Mouse (Mus musculus) embryonic facial prominence, embryonic 12.5 days (tissue): ENCODE data around the gene 2010300C02Rik. TPM values are rescaled to one million over a fixed set of nuclear protein-coding genes. Genes with fewer than 3 reads are reported as not detected.

Source experiments
- ATAC-seq: fragments of 200-750 bp; cut with Nextera tagmentation; 2 replicates; pipeline ENCODE4 v1.8.0; 2017; ENCODE audit not compliant: insufficient number of reproducible peaks, insufficient read depth, low FRiP score, low TSS enrichment
- H3K27ac ChIP-seq: fragments of 300-500 bp; sonication (generic); 2 replicates; pipeline ENCODE4 v1.5.1; 2016; ENCODE audit warnings: mild to moderate bottlenecking
- H3K27me3 ChIP-seq: fragments of 300-500 bp; sonication (generic); 2 replicates; pipeline ENCODE4 v1.6.1; 2016; ENCODE audit warnings: mild to moderate bottlenecking, moderate library complexity
- H3K36me3 ChIP-seq: fragments of 300-500 bp; sonication (generic); 2 replicates; pipeline ENCODE4 v1.6.1; 2016; ENCODE audit warnings: mild to moderate bottlenecking
- H3K4me1 ChIP-seq: fragments of 300-500 bp; sonication (generic); 2 replicates; pipeline ENCODE4 v1.6.1; 2016
- H3K4me2 ChIP-seq: fragments of 300-500 bp; sonication (generic); replicated peaks from 2 replicates; pipeline ENCODE4 v1.6.1; 2016; ENCODE audit warnings: mild to moderate bottlenecking, moderate library complexity
- H3K4me3 ChIP-seq: fragments of 300-500 bp; sonication (generic); 2 replicates; pipeline ENCODE4 v1.5.1; 2016; ENCODE audit warnings: mild to moderate bottlenecking
- H3K9ac ChIP-seq: fragments of 300-500 bp; sonication (generic); 2 replicates; pipeline ENCODE4 v1.6.1; 2016; ENCODE audit warnings: mild to moderate bottlenecking, moderate library complexity
- H3K9me3 ChIP-seq: fragments of 300-500 bp; sonication (generic); 2 replicates; pipeline ENCODE4 v1.6.1; 2016; ENCODE audit warnings: mild to moderate bottlenecking, moderate library complexity
- WGBS: fragments of 180-500 bp; shearing (Covaris S2); methylation state at CpG from one replicate; pipeline ENCODE4 v1.1.7; 2016; 5-methylcytosine and 5-hydroxymethylcytosine counted together
- polyA plus RNA-seq: library from polyadenylated mRNA; unstranded; fragments of >200 nt; fragmentation: Nextera tagmentation; extraction: Ambion mirVana; gene quantifications from 2 replicates; pipeline ENCODE4 v1.2.1, GENCODE M21; 2016

2010300C02Rik gene
- polyA plus RNA-seq, 1 experiment from 2014 or later = 2.0 TPM

DNA sequence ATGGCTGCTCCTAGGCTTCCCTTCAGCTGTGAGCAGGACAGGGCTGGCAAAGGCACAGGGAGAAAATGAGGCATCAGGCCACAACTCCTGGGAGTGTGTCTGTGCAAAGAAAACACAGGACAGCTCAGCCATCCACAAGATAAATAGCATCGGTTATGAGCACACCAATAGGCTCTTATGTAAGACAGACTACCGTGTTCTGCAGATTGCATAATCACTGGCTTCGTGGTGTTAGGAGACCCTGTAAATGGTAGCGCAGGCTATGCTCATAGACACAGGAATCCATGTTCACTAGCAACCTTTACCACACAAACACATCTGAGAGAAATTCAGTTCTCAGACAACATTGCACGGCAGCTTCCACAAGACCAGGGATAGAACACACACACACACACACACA lies 56.3 kb downstream of the 2010300C02Rik start:
- Histone ChIP-seq H3K4me3 (no peak overlapping the region), H3K27me3 (no peaks in the 10 kb centered on the region), H3K9me3 (no peaks in the 10 kb centered on the region), H3K4me2 (no peak overlapping the region), H3K27ac (no peak overlapping the region), H3K4me1 (no peaks in the 10 kb centered on the region), H3K9ac (no peak overlapping the region), H3K36me3 (no peaks in the 10 kb centered on the region)
- no peak for ATAC-seq
- WGBS = 88% methylated on average over 5 of the region's 5 CpGs

DNA sequence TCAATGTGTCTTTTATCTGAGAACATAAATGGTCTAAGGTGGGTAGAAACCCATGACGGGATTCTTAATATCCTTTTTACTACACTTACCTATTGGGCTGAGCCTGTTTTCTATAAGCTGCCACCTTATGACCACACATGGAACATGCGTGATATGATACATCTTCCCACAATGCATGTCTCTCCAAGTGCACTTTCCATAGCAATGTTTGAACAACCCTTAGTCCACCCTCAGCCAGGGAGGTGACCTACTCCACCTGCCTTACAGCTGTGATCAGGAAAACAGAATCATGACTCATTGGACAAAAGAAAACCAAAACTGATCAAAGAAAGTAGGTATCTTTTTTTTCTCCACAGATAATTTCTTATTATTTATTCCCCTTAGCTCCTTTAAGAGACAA lies 63.9 kb downstream of the 2010300C02Rik start:
- Histone ChIP-seq H3K4me2 (no peak overlapping the region), H3K4me3 (no peak overlapping the region), H3K9me3 (0 out of 2 replicates have a peak, but pooled peaks cover 7% of the 10 kb centered on the region), H3K36me3 (no peaks in the 10 kb centered on the region), H3K9ac (no peak overlapping the region), H3K27me3 (no peaks in the 10 kb centered on the region), H3K27ac (no peak overlapping the region), H3K4me1 (no peaks in the 10 kb centered on the region)
- WGBS = 95% methylated on average over 2 of the region's 2 CpGs
- ATAC-seq = no peak

DNA sequence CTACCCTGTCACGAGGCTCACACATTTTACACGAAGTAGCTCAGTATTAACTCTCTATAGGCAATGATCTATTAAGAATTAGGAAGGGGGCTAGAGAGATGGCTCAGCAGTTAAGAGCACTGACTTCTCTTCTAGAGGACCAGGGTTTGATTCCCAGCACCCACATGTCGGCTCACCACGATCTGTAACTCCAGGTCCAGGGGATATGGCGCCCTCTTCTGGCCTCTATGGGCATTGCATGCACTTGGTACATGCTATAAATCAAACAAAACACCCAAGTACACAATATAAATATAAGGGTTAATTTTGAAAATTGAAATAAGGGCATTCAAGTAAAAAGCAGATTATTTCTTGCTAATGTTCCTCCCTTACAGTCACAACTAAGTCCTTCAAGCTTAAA lies 65.9 kb downstream of the 2010300C02Rik start:
- ATAC-seq = no peak
- Histone ChIP-seq H3K27me3 (no peaks in the 10 kb centered on the region), H3K4me2 (no peak overlapping the region), H3K9ac (no peak overlapping the region), H3K4me1 (no peaks in the 10 kb centered on the region), H3K36me3 (no peaks in the 10 kb centered on the region), H3K9me3 (0 out of 2 replicates have a peak, but pooled peaks cover 7% of the 10 kb centered on the region), H3K4me3 (no peak overlapping the region), H3K27ac (no peak overlapping the region)
- whole genome bisulfite sequencing = 74% methylated on average over 5 of the region's 5 CpGs

DNA sequence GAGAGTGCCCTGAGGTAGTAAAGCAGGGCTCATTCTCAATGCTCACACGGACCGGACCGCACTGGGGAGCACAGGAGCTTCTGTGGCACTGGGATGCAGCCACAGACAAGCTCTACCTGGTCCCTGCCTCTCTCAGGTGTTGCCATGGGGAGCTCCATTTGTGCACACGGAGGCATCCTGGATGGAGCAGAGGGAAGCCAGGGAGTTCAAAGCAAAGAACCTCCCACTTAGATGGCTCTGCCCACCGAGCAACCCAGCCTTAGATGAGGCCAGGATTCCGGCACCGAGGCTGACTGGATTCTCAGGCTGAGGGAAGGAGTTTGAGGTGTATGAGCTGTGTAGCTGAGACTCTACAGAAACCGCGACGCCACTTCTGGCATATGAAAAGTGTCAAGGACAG lies 72.8 kb downstream of the 2010300C02Rik start:
- Histone ChIP-seq H3K4me3 (no peak overlapping the region), H3K27ac (no peak overlapping the region), H3K4me1 (no peaks in the 10 kb centered on the region), H3K4me2 (no peak overlapping the region), H3K9ac (no peak overlapping the region), H3K36me3 (no peaks in the 10 kb centered on the region), H3K9me3 (no peaks in the 10 kb centered on the region), H3K27me3 (no peaks in the 10 kb centered on the region)
- no peak for ATAC-seq
- WGBS = 87% methylated on average over 10 of the region's 10 CpGs

DNA sequence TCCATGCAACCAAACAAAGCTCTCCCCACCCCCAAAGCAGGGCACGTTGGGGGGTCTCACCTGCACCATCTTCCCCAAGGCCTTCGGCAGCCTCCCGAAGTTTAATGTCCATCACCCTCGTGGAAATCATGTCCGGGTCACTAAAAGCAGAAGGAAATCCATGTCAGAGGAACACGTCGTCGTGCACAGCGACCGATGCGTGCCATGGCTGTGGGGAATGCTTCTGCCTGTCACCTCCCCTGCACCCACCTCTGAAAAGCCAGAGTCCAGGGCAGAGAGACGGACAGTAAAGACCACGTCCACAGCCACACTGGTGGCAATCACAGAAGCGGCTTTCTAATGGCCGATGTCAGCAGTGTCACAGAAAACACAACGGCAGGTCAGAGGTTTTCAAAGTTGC lies 75.4 kb downstream of the 2010300C02Rik start:
- Histone ChIP-seq H3K27me3 (no peaks in the 10 kb centered on the region), H3K4me3 (no peak overlapping the region), H3K9me3 (no peaks in the 10 kb centered on the region), H3K36me3 (no peaks in the 10 kb centered on the region), H3K4me2 (no peak overlapping the region), H3K27ac (no peak overlapping the region), H3K9ac (no peak overlapping the region), H3K4me1 (no peaks in the 10 kb centered on the region)
- 91% methylated on average over 16 of the region's 16 CpGs for WGBS
- ATAC-seq = no peak

DNA sequence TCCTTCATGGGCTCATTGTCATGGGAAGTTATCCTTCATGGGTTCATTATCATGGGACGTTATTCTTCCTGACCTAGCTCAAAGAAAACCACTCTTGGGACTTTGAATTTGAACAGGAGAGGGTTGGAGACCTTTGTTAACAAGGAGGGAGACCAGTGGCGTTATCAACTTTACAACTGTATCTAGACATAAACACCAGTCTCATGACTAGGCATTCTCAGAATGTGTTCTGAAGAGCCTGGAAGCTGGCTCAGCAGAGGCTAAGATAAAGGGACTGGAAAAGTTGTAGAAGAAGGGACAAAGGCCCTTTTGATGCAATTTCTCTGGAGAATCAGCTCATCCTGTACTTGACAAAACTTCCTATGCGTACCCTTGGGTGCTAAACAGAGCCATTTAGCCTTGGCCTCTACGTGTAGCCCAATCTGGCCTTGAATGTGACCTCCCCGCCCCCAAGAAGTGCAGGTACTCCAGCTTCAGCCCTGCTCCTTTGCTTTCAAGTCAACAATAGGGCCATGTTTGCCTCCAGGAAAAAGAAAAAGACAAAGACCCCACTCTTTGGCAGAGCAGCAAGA lies 76.0 kb downstream of the 2010300C02Rik start:
- Histone ChIP-seq H3K4me3 (no peak overlapping the region), H3K27me3 (no peaks in the 10 kb centered on the region), H3K9ac (no peak overlapping the region), H3K36me3 (no peaks in the 10 kb centered on the region), H3K4me2 (no peak overlapping the region), H3K27ac (no peak overlapping the region), H3K4me1 (no peaks in the 10 kb centered on the region), H3K9me3 (no peaks in the 10 kb centered on the region)
- no peak for ATAC-seq
- 79% methylated on average over 5 of the region's 5 CpGs for WGBS

DNA sequence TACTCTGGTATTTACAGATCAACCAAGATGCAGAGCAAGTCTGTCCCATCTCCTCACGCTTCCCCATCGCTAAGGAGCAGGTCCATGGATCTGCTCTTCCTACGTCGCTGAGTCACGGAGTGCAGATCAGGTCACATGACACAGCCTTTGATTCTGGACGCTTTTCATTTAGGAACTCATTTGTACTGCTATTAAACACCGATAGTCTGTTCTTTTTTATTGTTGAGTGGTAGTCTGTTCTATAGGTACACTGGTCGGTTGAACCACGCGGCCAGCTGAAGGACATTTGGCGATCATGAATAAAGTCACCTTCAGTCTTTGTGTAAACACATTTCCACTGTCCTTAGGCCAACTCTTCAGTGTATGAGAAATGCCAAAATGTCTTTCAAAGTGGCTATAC lies 78.5 kb downstream of the 2010300C02Rik start:
- H3K27me3 ChIP-seq = no peaks in the 10 kb centered on the region
- no peak for ATAC-seq
- no peaks in the 10 kb centered on the region for H3K9me3 ChIP-seq
- no peak overlapping the region for H3K9ac ChIP-seq
- WGBS = 85% methylated on average over 11 of the region's 11 CpGs
- H3K27ac ChIP-seq = no peak overlapping the region
- H3K36me3 ChIP-seq = no peaks in the 10 kb centered on the region
- H3K4me3 ChIP-seq = no peak overlapping the region
- no peaks in the 10 kb centered on the region for H3K4me1 ChIP-seq
- H3K4me2 ChIP-seq = no peak overlapping the region

DNA sequence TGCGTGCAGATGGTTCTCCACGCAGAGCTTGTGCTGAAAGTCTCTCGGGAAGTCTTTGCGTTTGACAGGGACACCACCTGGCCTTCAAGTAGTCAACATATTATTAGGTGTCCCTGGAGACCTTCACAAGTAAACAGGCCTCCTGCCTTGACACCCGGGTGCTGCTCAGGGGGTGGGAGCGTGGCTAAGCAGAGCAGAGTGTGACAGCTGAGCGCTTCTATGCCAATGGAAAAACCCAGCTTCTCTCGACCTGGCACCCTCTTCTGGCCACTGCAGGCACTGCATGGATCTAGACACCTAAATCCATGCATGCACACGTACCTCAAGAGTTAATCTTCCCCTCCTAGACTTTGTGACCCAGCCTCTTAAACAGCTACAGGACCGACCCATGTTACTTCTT lies 80.8 kb downstream of the 2010300C02Rik start:
- H3K4me3 ChIP-seq = no peak overlapping the region
- H3K9ac ChIP-seq = no peak overlapping the region
- H3K36me3 ChIP-seq = no peaks in the 10 kb centered on the region
- 18% methylated on average over 10 of the region's 10 CpGs for WGBS
- ATAC-seq = 0 out of 2 replicates have a peak, but pooled peaks have one; percentile 28
- H3K27me3 ChIP-seq = no peaks in the 10 kb centered on the region
- no peaks in the 10 kb centered on the region for H3K4me1 ChIP-seq
- H3K4me2 ChIP-seq = no peak overlapping the region; the same call in 1 of the 2 replicates
- H3K9me3 ChIP-seq = no peaks in the 10 kb centered on the region
- no peak overlapping the region for H3K27ac ChIP-seq

DNA sequence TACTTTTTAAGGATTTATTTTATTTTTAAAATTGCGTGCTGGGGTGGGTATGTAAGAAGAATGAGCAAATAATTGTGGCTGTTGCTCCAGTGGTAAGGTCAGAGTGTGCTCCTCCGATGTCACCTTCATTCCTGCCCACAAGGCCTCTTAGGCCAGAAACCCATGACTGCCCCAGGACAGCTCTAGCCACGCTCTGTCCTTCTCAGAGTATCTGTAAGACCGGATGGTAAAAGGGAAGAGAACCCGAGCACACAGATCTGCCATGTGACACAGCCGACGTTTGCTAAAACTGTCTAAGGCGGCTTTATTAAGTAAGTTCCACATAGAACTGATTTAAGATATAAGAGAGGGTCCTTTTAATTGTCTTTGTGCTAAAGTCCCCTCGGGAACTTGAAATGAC lies 81.3 kb downstream of the 2010300C02Rik start:
- Histone ChIP-seq H3K4me2 (no peak overlapping the region), H3K9me3 (no peaks in the 10 kb centered on the region), H3K27ac (no peak overlapping the region), H3K27me3 (no peaks in the 10 kb centered on the region), H3K4me3 (no peak overlapping the region), H3K9ac (no peak overlapping the region), H3K36me3 (no peaks in the 10 kb centered on the region), H3K4me1 (no peaks in the 10 kb centered on the region)
- 85% methylated on average over 9 of the region's 9 CpGs for WGBS
- no peak for ATAC-seq

DNA sequence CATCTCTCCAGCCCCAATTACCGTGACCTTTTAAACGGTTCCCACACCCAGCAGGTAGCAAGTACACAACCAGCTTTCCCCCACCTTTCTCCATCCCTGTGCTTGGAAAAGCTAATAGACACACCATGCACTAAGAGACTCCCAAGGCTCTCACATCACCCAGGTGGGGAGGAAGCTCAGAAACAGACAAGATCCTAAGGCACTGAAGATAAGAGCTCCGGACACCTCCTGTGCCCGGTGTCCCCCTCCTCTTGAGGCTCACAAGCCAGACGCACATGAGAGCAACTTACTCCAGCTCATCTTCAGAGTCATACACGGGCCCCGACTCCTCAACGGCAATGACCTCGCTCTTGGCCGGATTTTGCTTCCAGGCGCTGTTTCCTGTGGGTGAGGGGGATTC lies 82.3 kb downstream of the 2010300C02Rik start:
- no peak overlapping the region for H3K4me2 ChIP-seq
- no peak overlapping the region for H3K9ac ChIP-seq
- ATAC-seq = no peak
- WGBS = 69% methylated on average over 11 of the region's 11 CpGs
- H3K4me1 ChIP-seq = no peaks in the 10 kb centered on the region
- no peak overlapping the region for H3K27ac ChIP-seq
- H3K9me3 ChIP-seq = no peaks in the 10 kb centered on the region
- H3K4me3 ChIP-seq = no peak overlapping the region
- H3K27me3 ChIP-seq = no peaks in the 10 kb centered on the region
- H3K36me3 ChIP-seq = no peaks in the 10 kb centered on the region

DNA sequence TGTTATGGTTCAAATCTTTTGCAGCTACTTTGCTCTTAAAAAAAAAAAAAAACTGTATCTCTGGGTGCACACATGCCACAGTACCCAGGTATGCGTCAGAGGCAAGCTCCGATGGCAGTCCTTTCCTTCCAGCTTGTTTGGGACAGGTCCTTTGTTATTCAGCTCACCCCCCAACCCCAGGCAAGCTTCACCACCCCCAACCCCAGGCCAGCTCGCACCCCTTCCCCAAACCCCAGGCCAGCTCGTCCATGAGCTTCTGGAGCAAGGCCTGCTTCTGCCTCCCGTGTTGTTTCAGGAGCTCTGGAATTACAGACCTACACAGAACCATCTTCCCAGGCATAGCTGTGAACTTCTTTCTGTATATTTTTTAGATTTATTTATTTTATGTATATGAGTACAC lies 83.1 kb downstream of the 2010300C02Rik start:
- no peaks in the 10 kb centered on the region for H3K36me3 ChIP-seq
- ATAC-seq = no peak
- no peaks in the 10 kb centered on the region for H3K4me1 ChIP-seq
- H3K9ac ChIP-seq = no peak overlapping the region
- H3K27me3 ChIP-seq = no peaks in the 10 kb centered on the region
- no peak overlapping the region for H3K27ac ChIP-seq
- WGBS = 90% methylated on average over 5 of the region's 5 CpGs
- H3K9me3 ChIP-seq = no peaks in the 10 kb centered on the region
- no peak overlapping the region for H3K4me3 ChIP-seq
- H3K4me2 ChIP-seq = no peak overlapping the region

DNA sequence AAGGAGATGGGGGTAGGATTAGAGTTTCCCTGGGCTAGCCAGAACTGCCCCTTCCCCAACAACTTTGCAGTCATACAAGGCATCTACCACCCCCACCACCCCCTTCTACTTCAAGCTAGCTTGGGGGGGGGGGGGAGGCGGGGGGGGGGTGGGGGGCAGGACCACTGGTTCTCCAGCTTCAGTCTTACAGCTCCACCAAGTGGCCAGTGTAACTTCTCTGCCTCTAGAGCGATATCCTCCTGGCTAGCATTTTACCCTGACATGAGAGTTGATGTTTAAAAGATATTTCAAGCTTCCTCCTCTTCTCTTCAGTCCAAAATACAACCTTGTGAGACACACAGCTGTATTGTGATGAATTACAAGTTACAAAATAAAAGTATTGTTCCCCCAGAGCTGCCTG lies 83.7 kb downstream of the 2010300C02Rik start:
- no peak overlapping the region for H3K27ac ChIP-seq
- no peak overlapping the region for H3K4me2 ChIP-seq
- no peak for ATAC-seq
- no peaks in the 10 kb centered on the region for H3K4me1 ChIP-seq
- no peaks in the 10 kb centered on the region for H3K27me3 ChIP-seq
- H3K9ac ChIP-seq = no peak overlapping the region
- H3K4me3 ChIP-seq = no peak overlapping the region
- H3K36me3 ChIP-seq = no peaks in the 10 kb centered on the region
- no peaks in the 10 kb centered on the region for H3K9me3 ChIP-seq
- WGBS = 42% methylated on average over 2 of the region's 2 CpGs

DNA sequence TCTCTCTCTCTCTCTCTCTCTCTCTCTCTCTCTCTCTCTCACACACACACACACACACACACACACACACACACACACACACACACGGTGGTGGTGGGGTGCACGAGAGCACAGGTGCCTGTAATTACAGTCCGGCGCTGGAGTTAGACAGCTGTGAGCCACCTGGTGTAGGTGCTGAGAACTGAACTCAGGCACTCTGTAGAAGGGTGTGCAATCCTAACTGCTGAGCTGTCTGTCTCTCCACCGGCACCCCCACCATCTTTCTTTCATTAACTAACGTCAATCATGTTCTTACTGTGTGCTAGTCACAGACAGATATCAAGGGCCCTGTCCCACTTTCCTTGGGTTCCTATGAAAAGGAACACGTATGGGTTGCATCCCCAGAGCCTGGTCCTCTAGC lies 84.2 kb downstream of the 2010300C02Rik start:
- no peaks in the 10 kb centered on the region for H3K4me1 ChIP-seq
- no peaks in the 10 kb centered on the region for H3K27me3 ChIP-seq
- WGBS = 54% methylated on average over 7 of the region's 7 CpGs
- no peak for ATAC-seq
- H3K27ac ChIP-seq = no peak overlapping the region
- H3K4me3 ChIP-seq = no peak overlapping the region
- H3K9me3 ChIP-seq = no peaks in the 10 kb centered on the region
- no peaks in the 10 kb centered on the region for H3K36me3 ChIP-seq
- no peak overlapping the region for H3K4me2 ChIP-seq
- H3K9ac ChIP-seq = no peak overlapping the region
